Mouse (Mus musculus): Measurements from ENCODE around the gene Pxn.

Gene Pxn

GRCm38 (mm10) chr5:115586166-115586565, 79.7 kb downstream of the Pxn start:
- no peak for DNase-seq

- no peak for DNase-seq
Measured at GRCm38 (mm10) chr5:115586780-115587179, 80.3 kb downstream of the Pxn start.

- DNase-seq, result no peak
Measured at GRCm38 (mm10) chr5:115591028-115591427, 84.6 kb downstream of the Pxn start.

GRCm38 (mm10) chr5:115591506-115591905, 85.0 kb downstream of the Pxn start:
- no peak for DNase-seq

- no peak for DNase-seq
Measured at GRCm38 (mm10) chr5:115603561-115603960, 97.1 kb downstream of the Pxn start.
